Mouse (Mus musculus): ENCODE data around the gene Ccdc136.

Gene Ccdc136

GRCm38 (mm10) chr6:29436461-29436934 is 40.4 kb downstream of the Ccdc136 start:
- in situ Hi-C loops (cut with MboI, MseI), result loop anchor here (10.0 kb wide), 1 partner anchor 208 kb away; no protein-coding TSS in a partner anchor

- in situ Hi-C loops (cut with MboI, MseI), result loop anchor here (10.0 kb wide), 1 partner anchor 206 kb away; no protein-coding TSS in a partner anchor
Observed at GRCm38 (mm10) chr6:29439251-29439650, 43.1 kb downstream of the Ccdc136 start.

- in situ Hi-C loops (cut with MboI, MseI), result loop anchor here (10.0 kb wide), 1 partner anchor 205 kb away; no protein-coding TSS in a partner anchor
Observed at GRCm38 (mm10) chr6:29439789-29440188, 43.7 kb downstream of the Ccdc136 start.

- in situ Hi-C loops (cut with MboI, MseI), result no loop called here
Observed at GRCm38 (mm10) chr6:29444773-29445172, 48.7 kb downstream of the Ccdc136 start.

GRCm38 (mm10) chr6:29445354-29445753 is 49.2 kb downstream of the Ccdc136 start:
- in situ Hi-C loops (cut with MboI, MseI), result no loop called here

GRCm38 (mm10) chr6:29449858-29450257 is 53.7 kb downstream of the Ccdc136 start:
- in situ Hi-C loops (cut with MboI, MseI), result no loop called here

- in situ Hi-C loops (cut with MboI, MseI), result no loop called here
Observed at GRCm38 (mm10) chr6:29450667-29451066, 54.6 kb downstream of the Ccdc136 start.

GRCm38 (mm10) chr6:29461502-29461901 is 65.4 kb downstream of the Ccdc136 start:
- in situ Hi-C loops (cut with MboI, MseI), result no loop called here

- in situ Hi-C loops (cut with MboI, MseI), result no loop called here
Observed at GRCm38 (mm10) chr6:29463388-29463787, 67.3 kb downstream of the Ccdc136 start.

GRCm38 (mm10) chr6:29467583-29468354 is 71.7 kb downstream of the Ccdc136 start, which contains the start of gene Atp6v1f:
Gene Atp6v1f (plus strand): TSS chr6:29467718.
- in situ Hi-C loops (cut with MboI, MseI), result no loop called here

GRCm38 (mm10) chr6:29468851-29469250 is 72.7 kb downstream of the Ccdc136 start:
- in situ Hi-C loops (cut with MboI, MseI), result no loop called here

- in situ Hi-C loops (cut with MboI, MseI), result no loop called here
Observed at GRCm38 (mm10) chr6:29471137-29471536, 75.0 kb downstream of the Ccdc136 start, which contains the start of gene Atp6v1fnb. Gene Atp6v1fnb (plus strand): TSS chr6:29471437.

GRCm38 (mm10) chr6:29473941-29474691 is 78.0 kb downstream of the Ccdc136 start:
- in situ Hi-C loops (cut with MboI, MseI), result no loop called here

GRCm38 (mm10) chr6:29474736-29475135 is 78.6 kb downstream of the Ccdc136 start:
- in situ Hi-C loops (cut with MboI, MseI), result no loop called here

Measured in T-helper 2 cell (primary cell).